ENCODE assay signal across 22 mouse cellular contexts in genomic region chr14:48761002-48761648, GRCm38 (mm10).
DNase-seq lines count a peak whose midpoint lies in the region; ATAC-seq and TF ChIP-seq lines count a peak whose summit lies in the region.
"Had no signal": no experiment of that assay in that cellular context is flagged by ENCODE, and none has a peak within 500 bp of the region (broad histone marks: within the 10 kb centered on the region; RNA-seq: fewer than 3 reads in every experiment).

No protein-coding gene starts in this region.

- 71% methylated on average over 7 of the region's 7 CpGs for WGBS in heart, embryonic 11.5 days (ENCODE audit: insufficient replicate concordance)
- WGBS in hindbrain, embryonic 11.5 days: 55% methylated on average over 7 of the region's 7 CpGs
- 49% methylated on average over 7 of the region's 7 CpGs for WGBS in midbrain, embryonic 14.5 days

- no peak overlapping the region for H3K4me2 ChIP-seq in heart, embryonic 11.5 days
- no peak overlapping the region for H3K4me2 ChIP-seq in hindbrain, embryonic 11.5 days (replicated peaks; ENCODE audit: low read depth, low read length)
- no peak overlapping the region for H3K4me2 ChIP-seq in midbrain, embryonic 14.5 days (ENCODE audit: low read length)
- H3K4me2 ChIP-seq: embryonic facial prominence, embryonic 13.5 days; heart, embryonic 15.5 days; intestine, embryonic 15.5 days; limb, embryonic 13.5 days; liver, embryonic 13.5 days; lung, embryonic 14.5 days had no signal

- H3K9me3 ChIP-seq in heart, embryonic 11.5 days (replicated peaks; ENCODE audit: control insufficient read depth, low read length): no peaks in the 10 kb centered on the region
- no peaks in the 10 kb centered on the region for H3K9me3 ChIP-seq in hindbrain, embryonic 11.5 days (ENCODE audit: control insufficient read depth, low read length)
- peaks cover 3% of the 10 kb centered on the region; the same call in 1 of the 2 replicates for H3K9me3 ChIP-seq in midbrain, embryonic 14.5 days (ENCODE audit: control insufficient read depth, low read length)
- H3K9me3 ChIP-seq: embryonic facial prominence, embryonic 13.5 days; heart, embryonic 15.5 days; intestine, embryonic 15.5 days; limb, embryonic 13.5 days; liver, embryonic 13.5 days had no signal

- no peaks in the 10 kb centered on the region; the same call in 1 of the 2 replicates for H3K27me3 ChIP-seq in heart, embryonic 11.5 days (ENCODE audit: control insufficient read depth, insufficient read depth, low read length)
- H3K27me3 ChIP-seq in hindbrain, embryonic 11.5 days (ENCODE audit: control insufficient read depth, insufficient read depth, low read length): no peaks in the 10 kb centered on the region
- H3K27me3 ChIP-seq in midbrain, embryonic 14.5 days (ENCODE audit: control insufficient read depth, insufficient read depth, low read length): no peaks in the 10 kb centered on the region
- H3K27me3 ChIP-seq: embryonic facial prominence, embryonic 13.5 days; heart, embryonic 15.5 days; intestine, embryonic 15.5 days; limb, embryonic 13.5 days; liver, embryonic 13.5 days had no signal

- ATAC-seq in heart, embryonic 11.5 days (replicated peaks; ENCODE audit: insufficient number of reproducible peaks, low FRiP score, low TSS enrichment): no peak
- peak; percentile 80 for ATAC-seq in hindbrain, embryonic 11.5 days (ENCODE audit: low FRiP score)
- peak; percentile 63; the same call in 1 of the 2 replicates for ATAC-seq in midbrain, embryonic 14.5 days (ENCODE audit: low FRiP score, low TSS enrichment)
- ATAC-seq: intestine, embryonic 15.5 days had no signal

- H3K27ac ChIP-seq in heart, embryonic 11.5 days (ENCODE audit: low read depth, low read length): no peak overlapping the region
- no peak overlapping the region for H3K27ac ChIP-seq in hindbrain, embryonic 11.5 days (ENCODE audit: low read depth, low read length)
- H3K27ac ChIP-seq in midbrain, embryonic 14.5 days (replicated peaks; ENCODE audit: low read depth, low read length): no peak overlapping the region
- H3K27ac ChIP-seq: embryonic facial prominence, embryonic 13.5 days; heart, adult 2 months; heart, embryonic 15.5 days; intestine, embryonic 15.5 days; limb, embryonic 13.5 days; liver, embryonic 13.5 days had no signal

- peak; percentile 33 for DNase-seq in heart, adult 11 months
- DNase-seq in brain, embryonic 14.5 days (ENCODE audit: low read depth): peak; percentile 77
- DNase-seq in hindbrain, embryonic 11.5 days (ENCODE audit: low spot score): peak; percentile 56
- peak; percentile 71 for DNase-seq in midbrain, embryonic 14.5 days
- no peak for DNase-seq in left cerebral cortex, adult 9 months (ENCODE audit: low spot score in 2 of 2)
- DNase-seq in kidney, adult 11 months: no peak
- DNase-seq: B cell, adult 2 months; cerebellum, adult 9-10 months; gastrocnemius, postnatal 14 days; heart, adult 2 months; heart, postnatal 4 days; liver, embryonic 13.5 days; lung, embryonic 14.5 days; lung, postnatal 36 days; right cerebral cortex, postnatal 14 days; spleen, adult 18-20 months; thymus, postnatal 36 days had no signal

- no peaks in the 10 kb centered on the region for H3K4me1 ChIP-seq in heart, embryonic 11.5 days (ENCODE audit: control insufficient read depth, insufficient read depth, low read length)
- no peaks in the 10 kb centered on the region for H3K4me1 ChIP-seq in hindbrain, embryonic 11.5 days (replicated peaks; ENCODE audit: control insufficient read depth, insufficient read depth, low read length)
- peaks cover 10% of the 10 kb centered on the region; the same call in 1 of the 2 replicates for H3K4me1 ChIP-seq in midbrain, embryonic 14.5 days (ENCODE audit: control insufficient read depth, insufficient read depth, low read length)
- H3K4me1 ChIP-seq: embryonic facial prominence, embryonic 13.5 days; heart, embryonic 15.5 days; intestine, embryonic 15.5 days; limb, embryonic 13.5 days; liver, embryonic 13.5 days had no signal

- no peak overlapping the region for H3K9ac ChIP-seq in heart, embryonic 11.5 days (ENCODE audit: low read depth, low read length)
- H3K9ac ChIP-seq in hindbrain, embryonic 11.5 days (ENCODE audit: low read depth, low read length): no peak overlapping the region
- no peak overlapping the region for H3K9ac ChIP-seq in midbrain, embryonic 14.5 days (replicated peaks; ENCODE audit: low read length)
- H3K9ac ChIP-seq: embryonic facial prominence, embryonic 13.5 days; heart, embryonic 15.5 days; intestine, embryonic 15.5 days; limb, embryonic 13.5 days; liver, embryonic 13.5 days; lung, embryonic 14.5 days had no signal

- no peak overlapping the region for H3K4me3 ChIP-seq in heart, embryonic 11.5 days (ENCODE audit: low read depth, low read length)
- H3K4me3 ChIP-seq in hindbrain, embryonic 11.5 days (ENCODE audit: low read depth, low read length): no peak overlapping the region
- no peak overlapping the region for H3K4me3 ChIP-seq in midbrain, embryonic 14.5 days (replicated peaks; ENCODE audit: low read depth, low read length)
- H3K4me3 ChIP-seq: embryonic facial prominence, embryonic 13.5 days; heart, adult 2 months; heart, embryonic 15.5 days; intestine, embryonic 15.5 days; limb, embryonic 13.5 days; liver, embryonic 13.5 days had no signal

- no peaks in the 10 kb centered on the region for H3K36me3 ChIP-seq in heart, embryonic 11.5 days (ENCODE audit: control insufficient read depth, insufficient read depth, low read length)
- no peaks in the 10 kb centered on the region for H3K36me3 ChIP-seq in hindbrain, embryonic 11.5 days (ENCODE audit: control insufficient read depth, insufficient read depth, low read length)
- H3K36me3 ChIP-seq in midbrain, embryonic 14.5 days (ENCODE audit: control insufficient read depth, insufficient read depth, low read length): no peaks in the 10 kb centered on the region
- H3K36me3 ChIP-seq: embryonic facial prominence, embryonic 13.5 days; heart, embryonic 15.5 days; intestine, embryonic 15.5 days; limb, embryonic 13.5 days; liver, embryonic 13.5 days had no signal

- TF ChIP-seq CTCF in brain, embryonic 14.5 days (IDR thresholded peaks at IDR 0.05; ENCODE audit: borderline replicate concordance, extremely low read depth, insufficient read depth, insufficient read length): no peak

- no peak for TF ChIP-seq POLR2A in brain, embryonic 14.5 days (IDR thresholded peaks at IDR 0.05; ENCODE audit: borderline replicate concordance, extremely low read depth, insufficient read depth, insufficient read length, poor library complexity, severe bottlenecking)

Comparison
In these comparisons a context has a peak if more than half of its experiments do, and no peak if none do; other contexts are left out.
1. DNase-seq: peak in heart, adult 11 months (single experiment), brain, embryonic 14.5 days (single experiment), hindbrain, embryonic 11.5 days (single experiment) and midbrain, embryonic 14.5 days (single experiment); none in left cerebral cortex, adult 9 months (0 of 2) and kidney, adult 11 months (single experiment).